Mouse (Mus musculus) lung, adult 2 months (tissue): ENCODE results near the gene Trpv1.

Experiments used
- CTCF ChIP-seq: fragments of 200-500 bp; IDR thresholded peaks from 2 replicates; pipeline ENCODE4 v1.5.1; 2011; ENCODE audit warnings: mild to moderate bottlenecking, low read length, control low read depth; ENCODE audit not compliant: insufficient read depth
- POLR2A ChIP-seq: fragments of 200-500 bp; IDR thresholded peaks from 2 replicates; pipeline ENCODE4 v1.6.1; 2011; ENCODE audit warnings: low read depth, mild to moderate bottlenecking, control low read depth, low read length, borderline replicate concordance; ENCODE audit errors: extremely low read depth

- TF ChIP-seq POLR2A: no peak
- no peak for TF ChIP-seq CTCF
These were observed 24.6 kb downstream of the Trpv1 start for GRCm38 (mm10) chr11:73258664-73259063.
